Mouse (Mus musculus): ENCODE measurements around the gene Ncr1. TPM values are rescaled to one million over a fixed set of nuclear protein-coding genes. Genes with fewer than 3 reads are reported as not detected.
"Not testable (repeated sequence)": the region's sequence is repeated elsewhere in the genome, so short reads cannot be mapped to it uniquely, and the experiment has no call there.

The Ncr1 gene
- not detected in 2 replicates for polyA plus RNA-seq (2014; fragmentation: Nextera tagmentation; extraction: Ambion mirVana)

DNA sequence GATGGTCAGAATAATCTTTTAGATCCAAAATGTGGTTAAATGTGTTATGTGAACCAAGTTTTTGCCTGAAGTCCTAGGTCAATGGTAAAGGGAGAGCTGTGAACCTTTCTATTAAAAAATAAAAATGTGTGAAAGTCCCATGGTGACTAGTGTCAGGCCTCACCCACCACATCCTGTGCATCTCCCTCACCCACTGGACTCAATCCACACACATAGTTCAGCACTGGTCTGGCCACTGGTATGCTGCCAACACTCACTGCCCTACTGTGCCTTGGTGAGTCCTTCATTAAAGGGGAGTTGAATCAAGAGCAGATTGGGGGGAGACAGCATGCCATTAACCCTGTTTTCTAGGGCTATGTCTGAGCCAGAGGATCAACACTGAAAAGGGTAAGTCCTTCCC lies at the start of gene Ncr1:
TSS of gene Ncr1 (plus strand) at position 216 of the 400 bp plus-strand sequence.
- H3K27ac ChIP-seq (replicated peaks; ENCODE audit: low read depth, low read length) = no peak within 1 kb of the TSS
- H3K9me3 ChIP-seq (replicated peaks; ENCODE audit: control insufficient read depth, low read length) = no peaks in the 10 kb centered on the region
- DNase-seq (ENCODE audit: low spot score) = no peak
- no peaks in the 10 kb centered on the region for H3K27me3 ChIP-seq (ENCODE audit: control insufficient read depth, insufficient read depth, low read length)
- H3K4me1 ChIP-seq (ENCODE audit: control insufficient read depth, insufficient read depth, low read length) = no peaks in the 10 kb centered on the region
- no peak within 1 kb of the TSS for H3K4me2 ChIP-seq (ENCODE audit: low read depth, low read length)
- H3K4me3 ChIP-seq (ENCODE audit: low read depth, low read length) = no peak within 1 kb of the TSS
- no peak within 1 kb of the TSS for H3K9ac ChIP-seq (replicated peaks; ENCODE audit: low read length)
- H3K36me3 ChIP-seq (replicated peaks; ENCODE audit: control insufficient read depth, insufficient read depth, low read depth, low read length) = no peaks in the 10 kb centered on the region
- no peak for ATAC-seq (replicated peaks; ENCODE audit: insufficient number of reproducible peaks, low FRiP score, low TSS enrichment, low read depth)

DNA sequence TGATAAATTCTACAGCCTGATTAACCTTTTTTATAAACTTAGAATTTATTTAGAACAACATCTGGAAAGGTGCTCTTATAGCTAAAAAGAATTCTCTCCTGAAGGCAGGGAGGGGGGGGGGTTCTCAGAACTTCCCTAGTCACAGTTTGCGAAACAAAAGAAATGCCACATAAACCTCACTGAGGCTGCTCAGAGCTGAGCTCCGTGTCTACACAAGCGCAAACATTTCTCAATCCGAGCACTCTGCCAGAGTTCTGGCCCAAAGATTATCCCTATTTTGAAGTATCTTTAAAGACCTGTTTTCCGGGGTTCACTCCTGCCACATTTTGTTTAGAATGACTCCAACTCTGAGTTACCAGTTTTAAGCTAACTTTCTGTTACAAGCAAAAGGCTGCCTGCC lies 44.9 kb upstream of the Ncr1 start:
- Histone ChIP-seq H3K4me3 (ENCODE audit: low read depth, low read length) (no peak overlapping the region), H3K4me1 (ENCODE audit: control insufficient read depth, insufficient read depth, low read length) (no peaks in the 10 kb centered on the region), H3K36me3 (replicated peaks; ENCODE audit: control insufficient read depth, insufficient read depth, low read depth, low read length) (no peaks in the 10 kb centered on the region), H3K4me2 (ENCODE audit: low read depth, low read length) (no peak overlapping the region), H3K9ac (replicated peaks; ENCODE audit: low read length) (no peak overlapping the region), H3K9me3 (replicated peaks; ENCODE audit: control insufficient read depth, low read length) (no peaks in the 10 kb centered on the region), H3K27ac (replicated peaks; ENCODE audit: low read depth, low read length) (no peak overlapping the region), H3K27me3 (ENCODE audit: control insufficient read depth, insufficient read depth, low read length) (no peaks in the 10 kb centered on the region)
- DNase-seq (ENCODE audit: low spot score) = no peak
- no peak for ATAC-seq (replicated peaks; ENCODE audit: insufficient number of reproducible peaks, low FRiP score, low TSS enrichment, low read depth)
- 75% methylated on average over 5 of the region's 5 CpGs for WGBS

DNA sequence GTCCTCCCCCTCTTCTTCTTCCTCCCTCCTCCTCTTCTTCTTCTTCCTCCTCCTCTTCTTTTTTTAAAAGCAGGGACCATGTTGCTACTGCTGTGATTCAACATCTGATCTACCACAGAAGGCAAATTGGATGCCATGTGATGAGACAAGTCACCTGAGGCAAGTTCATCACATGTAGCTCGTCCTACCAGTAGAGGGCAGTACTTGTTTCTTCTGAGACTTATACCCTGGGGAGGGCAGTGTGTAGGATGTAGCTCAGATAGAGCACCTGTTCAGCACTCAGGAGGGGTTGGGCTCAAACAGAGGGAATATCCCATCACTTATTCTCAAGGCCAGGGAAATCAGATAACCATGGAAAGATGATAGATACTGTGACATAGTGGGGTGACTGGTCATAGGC lies 40.3 kb upstream of the Ncr1 start:
- H3K9ac ChIP-seq (replicated peaks; ENCODE audit: low read length) = no peak overlapping the region
- 47% methylated on average over 1 of the region's 1 CpGs for WGBS
- H3K9me3 ChIP-seq (replicated peaks; ENCODE audit: control insufficient read depth, low read length) = no peaks in the 10 kb centered on the region
- H3K36me3 ChIP-seq (replicated peaks; ENCODE audit: control insufficient read depth, insufficient read depth, low read depth, low read length) = no peaks in the 10 kb centered on the region
- DNase-seq (ENCODE audit: low spot score) (peak; percentile 0), ATAC-seq (replicated peaks; ENCODE audit: insufficient number of reproducible peaks, low FRiP score, low TSS enrichment, low read depth) (no peak)
- no peak overlapping the region for H3K4me2 ChIP-seq (ENCODE audit: low read depth, low read length)
- no peaks in the 10 kb centered on the region for H3K4me1 ChIP-seq (ENCODE audit: control insufficient read depth, insufficient read depth, low read length)
- no peak overlapping the region for H3K4me3 ChIP-seq (ENCODE audit: low read depth, low read length)
- no peaks in the 10 kb centered on the region for H3K27me3 ChIP-seq (ENCODE audit: control insufficient read depth, insufficient read depth, low read length)
- H3K27ac ChIP-seq (replicated peaks; ENCODE audit: low read depth, low read length) = no peak overlapping the region

GRCm38 (mm10) chr7:4300166-4300565 lies 37.4 kb upstream of the Ncr1 start:
- H3K4me3 ChIP-seq (ENCODE audit: low read depth, low read length) = no peak overlapping the region
- no peaks in the 10 kb centered on the region for H3K36me3 ChIP-seq (replicated peaks; ENCODE audit: control insufficient read depth, insufficient read depth, low read depth, low read length)
- H3K27ac ChIP-seq (replicated peaks; ENCODE audit: low read depth, low read length) = no peak overlapping the region
- H3K4me2 ChIP-seq (ENCODE audit: low read depth, low read length) = no peak overlapping the region
- H3K4me1 ChIP-seq (ENCODE audit: control insufficient read depth, insufficient read depth, low read length) = no peaks in the 10 kb centered on the region
- ATAC-seq (replicated peaks; ENCODE audit: insufficient number of reproducible peaks, low FRiP score, low TSS enrichment, low read depth) (no peak), DNase-seq (ENCODE audit: low spot score) (no peak)
- H3K27me3 ChIP-seq (ENCODE audit: control insufficient read depth, insufficient read depth, low read length) = no peaks in the 10 kb centered on the region
- H3K9me3 ChIP-seq (replicated peaks; ENCODE audit: control insufficient read depth, low read length) = no peaks in the 10 kb centered on the region
- no peak overlapping the region for H3K9ac ChIP-seq (replicated peaks; ENCODE audit: low read length)

DNA sequence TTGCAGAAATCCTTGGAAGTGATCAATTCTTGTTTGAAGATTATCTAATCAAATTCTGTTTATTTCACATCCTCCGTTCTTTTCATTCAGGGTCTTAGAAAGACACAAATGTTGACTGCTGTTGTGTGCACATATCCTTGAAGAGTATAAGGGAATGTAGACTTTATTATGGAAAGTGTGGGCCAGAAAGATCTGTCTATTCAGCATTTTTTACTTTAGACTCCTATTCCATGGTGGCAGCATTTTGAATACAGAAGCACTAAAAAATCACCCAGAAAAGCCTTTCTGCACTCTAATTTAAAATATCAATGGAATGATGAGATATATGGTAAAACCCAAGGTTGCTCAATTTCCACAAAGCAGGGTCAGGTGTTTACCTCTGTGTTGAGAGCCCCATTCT lies 34.1 kb upstream of the Ncr1 start:
- 94% methylated on average over 1 of the region's 1 CpGs for WGBS
- DNase-seq (ENCODE audit: low spot score) (no peak), ATAC-seq (replicated peaks; ENCODE audit: insufficient number of reproducible peaks, low FRiP score, low TSS enrichment, low read depth) (no peak)
- Histone ChIP-seq H3K4me1 (ENCODE audit: control insufficient read depth, insufficient read depth, low read length) (no peaks in the 10 kb centered on the region), H3K27ac (replicated peaks; ENCODE audit: low read depth, low read length) (no peak overlapping the region), H3K36me3 (replicated peaks; ENCODE audit: control insufficient read depth, insufficient read depth, low read depth, low read length) (no peaks in the 10 kb centered on the region), H3K9ac (replicated peaks; ENCODE audit: low read length) (no peak overlapping the region), H3K27me3 (ENCODE audit: control insufficient read depth, insufficient read depth, low read length) (no peaks in the 10 kb centered on the region), H3K4me3 (ENCODE audit: low read depth, low read length) (no peak overlapping the region), H3K9me3 (replicated peaks; ENCODE audit: control insufficient read depth, low read length) (no peaks in the 10 kb centered on the region), H3K4me2 (ENCODE audit: low read depth, low read length) (no peak overlapping the region)

DNA sequence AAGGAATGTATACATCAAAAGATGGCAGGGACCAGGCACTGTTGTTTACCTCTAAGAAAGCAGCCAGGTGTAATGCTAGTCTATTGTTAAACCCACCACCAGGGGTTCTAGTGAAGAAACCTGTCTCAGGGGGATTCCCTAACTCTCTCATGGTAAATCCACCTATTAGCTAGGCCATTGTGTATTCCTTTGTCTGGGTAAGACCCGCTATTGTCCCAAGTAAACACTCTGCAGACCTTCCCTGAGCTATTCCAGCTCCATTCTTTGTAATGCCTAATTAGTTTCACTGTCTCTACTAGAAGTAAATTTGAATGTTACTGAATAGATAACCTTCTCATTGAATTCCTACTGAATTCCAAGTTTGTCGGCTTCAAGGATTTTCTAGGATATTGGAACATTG lies 24.4 kb upstream of the Ncr1 start:
- H3K4me1 ChIP-seq (ENCODE audit: control insufficient read depth, insufficient read depth, low read length); H3K4me2 ChIP-seq (ENCODE audit: low read depth, low read length); H3K27ac ChIP-seq (replicated peaks; ENCODE audit: low read depth, low read length); H3K9ac ChIP-seq (replicated peaks; ENCODE audit: low read length); ATAC-seq (replicated peaks; ENCODE audit: insufficient number of reproducible peaks, low FRiP score, low TSS enrichment, low read depth); H3K4me3 ChIP-seq (ENCODE audit: low read depth, low read length); H3K27me3 ChIP-seq (ENCODE audit: control insufficient read depth, insufficient read depth, low read length); H3K9me3 ChIP-seq (replicated peaks; ENCODE audit: control insufficient read depth, low read length); H3K36me3 ChIP-seq (replicated peaks; ENCODE audit: control insufficient read depth, insufficient read depth, low read depth, low read length); DNase-seq (ENCODE audit: low spot score): not testable (repeated sequence)
- WGBS = 80% methylated on average over 2 of the region's 2 CpGs

DNA sequence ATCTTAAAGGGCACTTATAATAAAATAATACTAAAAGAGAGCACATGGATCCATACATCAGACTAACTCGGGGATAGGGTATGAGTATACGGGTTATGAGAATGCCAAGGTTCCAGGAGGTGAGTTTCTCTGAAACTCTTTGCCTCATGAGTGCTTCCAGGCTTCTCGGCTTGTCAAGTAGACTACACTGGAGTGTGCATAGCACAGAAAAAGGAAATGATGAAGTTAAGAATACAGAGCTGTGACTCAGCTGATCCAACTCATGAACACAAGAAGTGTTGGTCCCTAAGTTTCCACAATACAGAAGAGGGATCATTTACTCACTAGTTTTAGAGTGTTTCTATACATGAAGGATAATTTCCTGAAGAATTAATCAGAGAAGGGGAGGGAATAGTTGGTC lies 24.0 kb upstream of the Ncr1 start:
- not testable (repeated sequence) for H3K4me1 ChIP-seq (ENCODE audit: control insufficient read depth, insufficient read depth, low read length); DNase-seq (ENCODE audit: low spot score); H3K27ac ChIP-seq (replicated peaks; ENCODE audit: low read depth, low read length); H3K9ac ChIP-seq (replicated peaks; ENCODE audit: low read length); H3K4me2 ChIP-seq (ENCODE audit: low read depth, low read length); H3K36me3 ChIP-seq (replicated peaks; ENCODE audit: control insufficient read depth, insufficient read depth, low read depth, low read length); ATAC-seq (replicated peaks; ENCODE audit: insufficient number of reproducible peaks, low FRiP score, low TSS enrichment, low read depth); H3K4me3 ChIP-seq (ENCODE audit: low read depth, low read length); H3K27me3 ChIP-seq (ENCODE audit: control insufficient read depth, insufficient read depth, low read length); H3K9me3 ChIP-seq (replicated peaks; ENCODE audit: control insufficient read depth, low read length)
- 88% methylated on average over 3 of the region's 3 CpGs for WGBS

DNA sequence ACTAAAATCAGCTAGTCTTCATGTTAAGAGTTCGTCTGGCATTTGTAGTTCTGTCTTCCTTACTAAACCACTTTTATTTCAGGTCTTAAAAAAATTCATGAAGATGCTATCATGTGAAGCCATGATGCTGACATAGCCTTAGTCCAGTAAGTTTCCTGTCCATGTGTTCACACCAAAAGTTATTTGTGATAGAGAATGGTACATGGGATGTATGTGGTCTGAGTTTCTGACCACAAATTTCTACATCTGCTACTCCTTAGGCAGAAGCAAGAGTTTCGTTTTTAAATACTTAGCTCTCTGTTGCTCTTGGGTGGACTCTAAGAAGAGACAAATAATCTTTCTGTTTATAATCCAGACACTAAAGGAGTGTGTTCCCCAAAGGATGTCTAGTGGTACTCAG lies 14.2 kb upstream of the Ncr1 start:
- DNase-seq (ENCODE audit: low spot score) (no peak), ATAC-seq (replicated peaks; ENCODE audit: insufficient number of reproducible peaks, low FRiP score, low TSS enrichment, low read depth) (no peak)
- Histone ChIP-seq H3K27me3 (ENCODE audit: control insufficient read depth, insufficient read depth, low read length) (no peaks in the 10 kb centered on the region), H3K9me3 (replicated peaks; ENCODE audit: control insufficient read depth, low read length) (no peaks in the 10 kb centered on the region), H3K4me2 (ENCODE audit: low read depth, low read length) (no peak overlapping the region), H3K4me3 (ENCODE audit: low read depth, low read length) (no peak overlapping the region), H3K27ac (replicated peaks; ENCODE audit: low read depth, low read length) (no peak overlapping the region), H3K4me1 (ENCODE audit: control insufficient read depth, insufficient read depth, low read length) (no peaks in the 10 kb centered on the region), H3K9ac (replicated peaks; ENCODE audit: low read length) (no peak overlapping the region), H3K36me3 (replicated peaks; ENCODE audit: control insufficient read depth, insufficient read depth, low read depth, low read length) (no peaks in the 10 kb centered on the region)
- WGBS = 75% methylated on average over 2 of the region's 2 CpGs

- ATAC-seq (replicated peaks; ENCODE audit: insufficient number of reproducible peaks, low FRiP score, low TSS enrichment, low read depth) = no peak
- Histone ChIP-seq H3K9ac (replicated peaks; ENCODE audit: low read length) (no peak overlapping the region), H3K36me3 (replicated peaks; ENCODE audit: control insufficient read depth, insufficient read depth, low read depth, low read length) (no peaks in the 10 kb centered on the region), H3K4me1 (ENCODE audit: control insufficient read depth, insufficient read depth, low read length) (no peaks in the 10 kb centered on the region), H3K27me3 (ENCODE audit: control insufficient read depth, insufficient read depth, low read length) (no peaks in the 10 kb centered on the region), H3K27ac (replicated peaks; ENCODE audit: low read depth, low read length) (no peak overlapping the region), H3K4me3 (ENCODE audit: low read depth, low read length) (no peak overlapping the region), H3K4me2 (ENCODE audit: low read depth, low read length) (no peak overlapping the region), H3K9me3 (replicated peaks; ENCODE audit: control insufficient read depth, low read length) (no peaks in the 10 kb centered on the region)
- 82% methylated on average over 7 of the region's 7 CpGs for WGBS
- no peak for DNase-seq (ENCODE audit: low spot score)
These were observed 36.0 kb downstream of the Ncr1 start for GRCm38 (mm10) chr7:4373521-4373920.

Measured in embryonic facial prominence, embryonic 11.5 days (tissue).